Mouse (Mus musculus) activated CD4-positive, CD25-positive, alpha-beta regulatory T cell, adult 9 weeks (primary cell): ENCODE results near the gene Rab8b. TPM values are rescaled to one million over a fixed set of nuclear protein-coding genes. Genes with fewer than 3 reads are reported as not detected.

Experiments used
- polyA plus RNA-seq: library from polyadenylated mRNA; unstranded; fragments of 100-300 nt; shearing (Covaris generic); gene quantifications from one replicate; pipeline ENCODE4 v1.2.1, GENCODE M21; 2017

Gene Rab8b
- 183 TPM for polyA plus RNA-seq

DNA sequence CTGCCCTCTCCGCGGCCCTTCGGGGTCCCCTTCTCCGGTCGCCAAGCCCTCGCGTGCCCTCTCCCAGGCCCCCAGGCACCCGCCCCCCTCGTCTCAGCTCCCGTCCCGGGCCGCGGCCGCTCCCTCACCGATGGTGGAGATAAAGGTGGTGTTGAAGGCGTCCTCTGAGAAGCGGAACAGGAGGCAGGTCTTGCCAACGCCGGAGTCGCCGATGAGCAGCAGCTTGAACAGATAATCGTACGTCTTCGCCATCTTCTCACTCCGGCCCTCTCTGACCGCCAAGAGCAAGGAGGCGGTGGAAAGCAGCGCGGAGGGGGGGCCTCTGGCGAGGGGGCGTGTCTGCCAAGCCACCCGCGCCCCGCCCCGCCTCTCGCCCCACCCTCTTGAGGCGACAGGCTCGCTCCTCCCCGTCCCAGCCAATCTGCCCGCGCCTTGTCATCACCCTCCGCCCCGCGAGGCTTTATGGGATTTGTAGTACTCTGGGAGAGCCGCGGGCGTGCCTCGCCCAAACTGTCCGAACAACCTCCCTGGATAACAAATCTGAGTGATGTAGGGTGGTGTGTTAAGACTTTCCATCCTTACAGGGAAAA lies at the start of gene Rab8b:
Gene Rab8b (minus strand): TSS at position 306 of the 590 bp plus-strand sequence.

DNA sequence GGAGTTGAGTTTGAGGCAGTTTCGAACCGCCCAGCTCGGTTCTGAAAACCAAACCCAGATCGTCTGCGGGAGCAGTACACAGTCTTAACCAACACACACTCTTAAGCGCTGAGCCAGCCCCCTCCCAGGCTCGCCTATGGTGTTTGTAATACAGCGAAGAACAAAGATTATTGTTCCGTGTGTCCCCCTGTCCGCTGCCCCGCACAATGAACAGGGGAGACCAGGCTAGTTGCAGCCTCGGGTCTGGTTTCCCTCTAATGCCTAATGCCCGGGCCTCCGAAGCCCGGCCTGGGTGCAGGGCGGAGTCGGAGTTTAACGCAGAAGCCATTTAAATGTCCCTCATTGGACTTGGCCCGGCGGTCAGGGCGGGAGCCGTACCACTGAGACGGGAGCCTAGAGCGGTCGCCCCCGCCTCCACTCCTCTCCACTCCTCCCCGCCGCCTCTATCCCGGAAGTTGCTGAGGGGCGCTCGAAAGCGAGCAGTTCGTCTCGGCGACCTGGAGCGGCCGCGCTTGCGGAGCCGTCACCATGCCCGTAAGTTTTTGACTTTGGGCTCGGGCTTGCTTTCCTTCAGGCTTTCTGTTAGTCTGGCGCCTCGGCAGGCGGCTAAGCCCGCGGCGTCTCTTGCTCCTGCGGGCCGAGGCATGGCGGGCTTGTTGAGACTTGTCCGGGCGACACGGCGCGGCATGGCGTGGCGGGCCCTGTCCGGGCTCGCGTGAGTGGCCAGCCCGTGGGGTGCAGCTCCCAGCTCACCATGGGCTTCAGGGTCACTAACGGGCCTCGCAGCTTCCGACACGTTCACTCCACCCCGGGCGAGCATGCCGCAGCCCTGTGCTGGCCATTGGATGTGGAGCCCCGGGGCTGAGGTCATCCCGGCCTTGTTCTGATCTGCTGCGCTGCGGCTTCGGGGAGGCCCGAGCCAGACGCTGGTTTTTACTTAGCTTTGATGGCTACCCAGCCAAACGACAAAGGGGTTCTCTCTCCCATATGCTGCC lies 26.5 kb upstream of the Rab8b start, which contains the start of gene Rps27l:
Gene Rps27l (plus strand): TSS at position 440 of the 995 bp plus-strand sequence.

DNA sequence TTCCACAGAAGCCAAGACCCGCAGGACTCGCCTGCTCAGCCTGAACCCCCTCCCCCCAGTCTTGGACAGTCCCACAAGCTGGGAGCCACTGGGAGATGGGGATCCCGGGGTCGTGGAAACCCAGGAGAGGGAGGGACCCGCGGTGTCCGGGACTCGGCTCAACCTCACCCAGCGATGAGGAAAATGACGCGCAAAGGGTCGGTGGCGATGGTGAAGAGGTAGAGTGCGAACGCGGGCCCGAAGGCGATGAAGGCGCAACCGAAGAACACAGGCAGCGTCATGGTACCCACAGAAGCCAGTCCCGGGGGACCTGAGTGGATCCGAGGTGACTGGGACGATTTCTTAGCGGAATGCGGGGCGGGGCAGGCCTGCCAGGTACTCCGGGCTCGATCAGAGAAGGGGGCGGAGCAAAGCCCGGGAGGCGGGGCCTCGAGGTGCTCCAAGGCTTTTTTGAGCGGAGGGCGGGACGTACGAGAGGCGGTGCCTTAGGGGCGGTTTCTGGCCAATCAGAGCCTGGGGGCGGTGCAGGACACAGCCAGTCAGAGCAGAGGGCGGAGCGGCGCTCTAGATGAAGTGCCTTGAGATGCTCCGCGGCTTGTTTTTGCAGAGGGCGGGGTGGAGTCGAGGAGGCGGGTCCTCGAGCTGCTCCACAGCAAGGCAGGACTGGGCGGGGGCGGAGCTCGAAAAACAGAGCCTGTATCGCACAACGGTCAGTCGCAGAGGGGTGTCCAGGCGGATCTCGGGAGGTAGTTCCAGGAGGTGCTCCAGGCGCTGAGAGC lies 85.0 kb downstream of the Rab8b start, which contains the start of gene Aph1c:
Gene Aph1c (minus strand): TSS at position 409 of the 779 bp plus-strand sequence.

DNA sequence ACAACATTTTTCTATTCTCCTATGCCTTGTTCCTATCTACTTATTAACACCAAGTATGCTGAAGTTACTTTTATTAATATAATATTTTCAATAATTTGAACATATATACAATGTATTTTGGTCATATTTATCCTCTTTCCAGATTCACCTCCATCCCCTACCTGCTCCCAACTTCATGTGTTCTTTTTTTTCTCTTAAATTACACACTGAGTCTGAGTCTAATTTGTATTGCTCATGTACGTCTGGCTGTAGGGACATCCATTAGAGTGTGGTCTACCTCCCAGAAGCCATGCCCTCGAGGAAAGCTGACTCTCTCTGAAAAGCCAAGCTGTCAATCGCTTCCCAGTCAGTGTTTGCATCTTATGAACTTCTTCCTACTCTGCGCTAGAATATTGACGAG lies 122.7 kb downstream of the Rab8b start, which contains the start of gene Gm10647:
Gene Gm10647 (plus strand): TSS at position 301 of the 400 bp plus-strand sequence.

DNA sequence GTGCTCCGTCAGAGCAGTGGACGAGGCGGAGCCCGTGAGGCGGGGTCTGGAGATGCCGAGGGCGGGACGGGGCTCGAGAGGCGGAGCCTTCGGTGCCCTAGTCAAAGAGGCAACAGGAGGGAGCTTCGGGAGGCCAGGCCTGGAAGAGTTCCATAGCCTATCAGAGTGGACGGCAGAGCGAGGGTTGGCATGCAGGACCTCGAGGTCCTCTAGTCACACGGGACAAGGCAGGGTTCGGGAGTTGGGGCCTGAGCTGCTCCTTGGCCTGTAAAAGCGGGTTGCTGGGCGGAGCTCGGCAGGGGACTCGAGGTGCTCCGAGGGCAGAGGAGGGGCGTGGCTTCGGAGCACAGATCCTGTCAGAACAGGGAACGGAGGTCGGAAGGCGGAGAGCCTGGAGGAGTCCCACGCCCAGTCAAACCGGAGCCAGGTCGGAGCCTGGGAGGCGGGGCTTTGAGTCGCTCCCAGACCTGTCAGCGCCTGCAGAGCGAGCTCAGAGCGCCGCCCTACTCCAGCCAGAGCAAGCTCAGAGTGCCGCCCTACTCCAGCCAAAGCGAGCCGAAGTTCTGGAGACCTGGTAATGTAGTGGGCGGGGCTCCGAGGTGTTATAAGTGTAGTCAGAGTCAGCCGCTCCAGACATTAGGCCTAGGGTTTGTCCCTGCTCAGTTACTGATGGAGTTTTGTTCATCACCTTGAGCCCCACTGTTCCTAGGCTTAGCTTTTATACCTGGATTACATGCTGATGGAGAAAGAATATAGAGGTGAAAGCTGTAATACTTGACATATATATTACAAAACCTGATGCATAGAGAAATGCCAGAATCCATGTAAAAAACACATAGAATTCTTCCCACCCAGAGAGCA lies 123.8 kb downstream of the Rab8b start, which contains the start of gene Aph1b:
Gene Aph1b (minus strand): TSS at position 27 of the 861 bp plus-strand sequence.

Other genes with a start within 250 kb of the Rab8b start
- gene Car12, start 206.0 kb downstream of the Rab8b start, polyA plus RNA-seq, result 8.3 TPM
- gene Aph1b, start 124.2 kb downstream of the Rab8b start, polyA plus RNA-seq, result 2.6 TPM
- gene Gm10647, start 122.6 kb downstream of the Rab8b start, polyA plus RNA-seq, result not detected
- 0.99 TPM for gene Aph1c, start 85.0 kb downstream of the Rab8b start, polyA plus RNA-seq
- 264 TPM for gene Rps27l, start 26.4 kb upstream of the Rab8b start, polyA plus RNA-seq
- 4.1 TPM for gene Lactb, start 55.8 kb upstream of the Rab8b start, polyA plus RNA-seq
- gene Tpm1, start 129.7 kb upstream of the Rab8b start, polyA plus RNA-seq, result 32.3 TPM